Mouse (Mus musculus): Measurements from ENCODE around the gene Impdh1. TPM values are rescaled to one million over a fixed set of nuclear protein-coding genes. Genes with fewer than 3 reads are reported as not detected.
"Not testable (repeated sequence)": the region's sequence is repeated elsewhere in the genome, so short reads cannot be mapped to it uniquely, and the experiment has no call there.

The Impdh1 gene
- polyA plus RNA-seq, 1 experiment from 2014 or later, result 65.0 TPM

DNA sequence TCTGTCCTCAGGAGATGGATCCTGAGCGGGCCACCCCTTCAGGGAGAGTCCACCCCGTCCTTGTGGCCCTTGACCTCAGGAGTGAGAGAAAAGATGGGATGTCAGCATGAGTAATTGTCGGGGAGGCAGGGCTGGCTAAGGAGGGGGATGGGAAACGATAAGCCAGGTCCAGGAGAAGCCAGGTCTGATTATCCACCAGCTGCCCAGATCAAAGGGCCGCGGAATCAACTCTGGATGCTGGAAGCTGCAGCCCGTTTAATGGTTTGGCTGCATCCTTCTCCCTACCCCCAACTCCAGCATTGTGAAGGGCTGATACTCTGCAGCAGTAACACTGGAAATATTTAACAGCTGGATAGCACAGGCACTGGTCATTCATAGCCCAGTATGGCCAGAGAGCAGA lies 41.8 kb downstream of the Impdh1 start:
- Histone ChIP-seq H3K27ac (no peak overlapping the region), H3K36me3 (no peaks in the 10 kb centered on the region), H3K4me2 (replicated peaks) (no peak overlapping the region), H3K9me3 (no peaks in the 10 kb centered on the region), H3K9ac (no peak overlapping the region), H3K4me3 (no peak overlapping the region), H3K4me1 (peaks cover 37% of the 10 kb centered on the region), H3K27me3 (replicated peaks) (peaks cover 63% of the 10 kb centered on the region)
- no peak for ATAC-seq (ENCODE audit: low FRiP score, low read depth)
- WGBS, result 13% methylated on average over 7 of the region's 7 CpGs

GRCm38 (mm10) chr6:29170952-29171388 lies 45.2 kb downstream of the Impdh1 start:
- H3K27ac ChIP-seq, result no peak overlapping the region
- H3K9me3 ChIP-seq, result no peaks in the 10 kb centered on the region
- peak overlapping the region; percentile 67 for H3K9ac ChIP-seq
- WGBS, result 0% methylated on average over 40 of the region's 40 CpGs
- H3K4me3 ChIP-seq, result peak overlapping the region; percentile 52
- ATAC-seq (ENCODE audit: low FRiP score, low read depth), result peak; percentile 69
- peaks cover 22% of the 10 kb centered on the region for H3K4me1 ChIP-seq
- H3K27me3 ChIP-seq (replicated peaks), result peaks cover 62% of the 10 kb centered on the region
- H3K36me3 ChIP-seq, result no peaks in the 10 kb centered on the region
- H3K4me2 ChIP-seq (replicated peaks), result peak overlapping the region; percentile 99

DNA sequence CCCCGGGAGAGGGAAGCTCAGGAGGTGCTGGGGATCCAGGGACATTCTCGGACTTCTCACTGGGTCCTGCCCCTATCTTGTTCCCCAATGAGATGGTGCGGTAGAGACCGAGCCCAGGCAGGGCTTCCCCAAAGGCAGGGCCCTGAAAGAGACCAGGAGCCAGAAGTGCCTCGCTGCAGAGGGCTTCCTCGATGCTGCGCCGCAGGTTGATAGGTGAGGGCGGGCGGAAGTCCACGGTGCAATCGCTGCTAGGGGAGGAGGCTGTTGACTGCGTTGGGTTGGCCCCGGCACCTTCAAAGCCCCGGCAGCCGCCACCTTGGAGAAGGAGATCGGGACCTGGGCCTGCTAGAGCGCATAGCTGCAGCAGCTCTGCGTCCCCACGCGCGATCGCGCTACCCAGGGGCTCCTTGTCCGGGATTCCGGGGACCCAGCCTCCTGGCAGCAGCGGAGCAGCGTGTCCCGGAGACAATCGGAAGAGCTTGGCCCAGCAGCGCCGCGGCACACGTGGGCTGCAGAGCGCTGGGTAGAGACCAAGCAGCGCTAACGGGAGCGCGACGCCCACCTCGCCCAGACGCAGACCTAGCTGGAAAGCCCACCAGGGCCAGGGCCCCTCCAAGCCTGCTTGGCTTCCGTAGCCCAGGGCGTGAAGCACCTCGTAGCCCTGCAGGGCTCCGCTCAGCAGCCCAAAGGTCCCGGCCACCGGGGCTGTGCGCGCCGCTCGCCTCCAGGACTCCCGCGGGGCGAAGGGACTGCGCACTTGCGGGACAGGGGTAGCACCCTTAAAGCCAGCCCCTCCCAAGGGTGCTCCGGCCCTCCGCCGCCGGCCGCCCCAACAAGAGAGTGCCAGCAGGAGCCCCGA lies 45.9 kb downstream of the Impdh1 start:
- Histone ChIP-seq H3K27ac (no peak overlapping the region), H3K4me2 (replicated peaks) (peak overlapping the region; percentile 99), H3K4me3 (peak overlapping the region; percentile 52), H3K36me3 (no peaks in the 10 kb centered on the region), H3K4me1 (peaks cover 22% of the 10 kb centered on the region), H3K9me3 (no peaks in the 10 kb centered on the region), H3K27me3 (replicated peaks) (peaks cover 62% of the 10 kb centered on the region), H3K9ac (peak overlapping the region; percentile 67)
- WGBS, result under 1% methylated on average over 63 of the region's 63 CpGs
- peak; percentile 66 for ATAC-seq (ENCODE audit: low FRiP score, low read depth)

GRCm38 (mm10) chr6:29169675-29170062 lies 46.5 kb downstream of the Impdh1 start:
- 5% methylated on average over 12 of the region's 12 CpGs for WGBS
- peak overlapping the region; percentile 67 for H3K9ac ChIP-seq
- 0 out of 2 replicates have a peak, but pooled peaks have one; percentile 3 for ATAC-seq (ENCODE audit: low FRiP score, low read depth)

DNA sequence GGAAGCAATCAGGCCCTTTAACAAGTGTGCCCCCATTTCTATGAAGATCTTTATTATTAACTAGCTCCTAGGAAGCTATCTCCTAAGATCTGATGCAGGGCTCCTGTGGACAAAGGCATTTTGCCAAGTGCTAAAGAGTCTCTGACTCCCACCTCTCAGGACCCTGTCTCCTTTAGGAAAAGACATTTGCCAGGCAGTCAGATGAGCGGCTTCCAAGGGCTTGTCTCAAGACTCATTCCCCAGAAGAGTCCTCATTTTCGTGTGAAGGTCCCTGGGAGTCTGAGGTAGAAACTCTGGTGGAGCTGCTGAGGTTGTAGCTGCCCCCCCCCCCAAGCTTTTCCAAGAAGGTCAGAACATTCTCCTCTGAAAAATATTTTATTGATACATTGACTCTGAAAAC lies 47.3 kb downstream of the Impdh1 start:
- no peak overlapping the region for H3K4me3 ChIP-seq
- H3K9ac ChIP-seq, result no peak overlapping the region
- no peak for ATAC-seq (ENCODE audit: low FRiP score, low read depth)
- H3K9me3 ChIP-seq, result no peaks in the 10 kb centered on the region
- peaks cover 22% of the 10 kb centered on the region for H3K4me1 ChIP-seq
- no peak overlapping the region for H3K27ac ChIP-seq
- H3K36me3 ChIP-seq, result no peaks in the 10 kb centered on the region
- H3K27me3 ChIP-seq (replicated peaks), result peaks cover 55% of the 10 kb centered on the region
- H3K4me2 ChIP-seq (replicated peaks), result no peak overlapping the region
- WGBS, result 52% methylated on average over 2 of the region's 2 CpGs

More at GRCm38 (mm10) chr6:29169675-29170062, 46.5 kb downstream of the Impdh1 start:
- Histone ChIP-seq H3K4me2 (replicated peaks) (peak overlapping the region; percentile 99), H3K36me3 (no peaks in the 10 kb centered on the region), H3K4me1 (peaks cover 22% of the 10 kb centered on the region), H3K27ac (no peak overlapping the region), H3K27me3 (replicated peaks) (peaks cover 62% of the 10 kb centered on the region), H3K9me3 (no peaks in the 10 kb centered on the region), H3K4me3 (peak overlapping the region; percentile 52)

GRCm38 (mm10) chr6:29166196-29166595 lies 50.0 kb downstream of the Impdh1 start:
- H3K4me3 ChIP-seq, result no peak overlapping the region
- peaks cover 37% of the 10 kb centered on the region for H3K27me3 ChIP-seq (replicated peaks)
- peaks cover 29% of the 10 kb centered on the region for H3K4me1 ChIP-seq
- no peak for ATAC-seq (ENCODE audit: low FRiP score, low read depth)
- 19% methylated on average over 1 of the region's 1 CpGs for WGBS
- no peaks in the 10 kb centered on the region for H3K9me3 ChIP-seq
- no peak overlapping the region for H3K9ac ChIP-seq
- no peaks in the 10 kb centered on the region for H3K36me3 ChIP-seq
- no peak overlapping the region for H3K27ac ChIP-seq
- H3K4me2 ChIP-seq (replicated peaks), result no peak overlapping the region

GRCm38 (mm10) chr6:29164314-29165244 lies 51.6 kb downstream of the Impdh1 start, which contains the start of gene Rbm28:
Rbm28 (minus strand) TSS chr6:29165006.
- Histone ChIP-seq H3K9ac (peak within 1 kb of the TSS; percentile 62), H3K4me3 (peak within 1 kb of the TSS; percentile 60), H3K9me3 (no peaks in the 10 kb centered on the region), H3K4me1 (peaks cover 14% of the 10 kb centered on the region), H3K4me2 (replicated peaks) (peak within 1 kb of the TSS; percentile 81), H3K27me3 (replicated peaks) (peaks cover 23% of the 10 kb centered on the region), H3K27ac (no peak within 1 kb of the TSS), H3K36me3 (peaks cover 1% of the 10 kb centered on the region; the same call in 1 of the 2 replicates)
- ATAC-seq (ENCODE audit: low FRiP score, low read depth), result peak; percentile 74
- WGBS, result 8% methylated on average over 42 of the region's 42 CpGs

GRCm38 (mm10) chr6:29161291-29161690 lies 54.9 kb downstream of the Impdh1 start:
- H3K4me2 ChIP-seq (replicated peaks); H3K4me3 ChIP-seq; H3K27ac ChIP-seq; ATAC-seq (ENCODE audit: low FRiP score, low read depth); H3K27me3 ChIP-seq (replicated peaks); H3K9ac ChIP-seq; H3K9me3 ChIP-seq: not testable (repeated sequence)
- 96% methylated on average over 5 of the region's 5 CpGs for WGBS
- peaks cover 13% of the 10 kb centered on the region for H3K4me1 ChIP-seq
- H3K36me3 ChIP-seq, result peaks cover 31% of the 10 kb centered on the region

DNA sequence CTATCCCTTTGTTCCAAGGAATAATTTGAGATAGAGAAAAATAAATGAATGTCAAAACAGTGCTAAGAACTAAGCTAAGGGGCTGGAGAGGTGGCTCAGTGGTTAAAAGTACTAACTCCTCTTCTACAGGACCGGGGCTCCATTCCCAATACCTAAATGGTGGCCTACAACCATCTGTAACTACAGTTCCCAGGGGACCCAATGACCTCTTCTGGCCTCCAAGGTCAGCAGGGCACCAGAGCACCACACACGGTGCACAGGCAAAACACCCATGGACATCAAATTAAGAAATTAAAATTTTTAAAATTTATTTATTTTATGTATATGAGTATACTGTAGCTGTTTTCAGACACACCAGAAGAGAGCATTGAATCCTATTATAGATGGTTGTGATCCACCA lies 55.4 kb downstream of the Impdh1 start:
- 89% methylated on average over 2 of the region's 2 CpGs for WGBS
- Histone ChIP-seq H3K27me3 (replicated peaks) (no peaks in the 10 kb centered on the region), H3K27ac (no peak overlapping the region)

GRCm38 (mm10) chr6:29156326-29156725 lies 59.8 kb downstream of the Impdh1 start:
- Histone ChIP-seq H3K4me3 (no peak overlapping the region), H3K36me3 (peaks cover 73% of the 10 kb centered on the region), H3K4me2 (replicated peaks) (no peak overlapping the region), H3K9ac (no peak overlapping the region), H3K27ac (no peak overlapping the region), H3K4me1 (no peaks in the 10 kb centered on the region), H3K27me3 (replicated peaks) (no peaks in the 10 kb centered on the region), H3K9me3 (no peaks in the 10 kb centered on the region)
- 93% methylated on average over 5 of the region's 5 CpGs for WGBS
- no peak for ATAC-seq (ENCODE audit: low FRiP score, low read depth)

More for the DNA sequence above, 55.4 kb downstream of the Impdh1 start:
- no peak overlapping the region for H3K4me2 ChIP-seq (replicated peaks)
- no peaks in the 10 kb centered on the region for H3K9me3 ChIP-seq
- no peak for ATAC-seq (ENCODE audit: low FRiP score, low read depth)
- H3K4me1 ChIP-seq, result peaks cover 13% of the 10 kb centered on the region
- H3K36me3 ChIP-seq, result peaks cover 36% of the 10 kb centered on the region
- no peak overlapping the region for H3K9ac ChIP-seq
- no peak overlapping the region for H3K4me3 ChIP-seq
